Mouse (Mus musculus): Measurements from ENCODE around the gene Cracr2b. TPM values are rescaled to one million over a fixed set of nuclear protein-coding genes. Genes with fewer than 3 reads are reported as not detected.

Cracr2b gene
- polyA plus RNA-seq (2015; fragmentation: Nextera tagmentation; extraction: Ambion mirVana) = 9.8 and 10.0 TPM in 2 replicates

DNA sequence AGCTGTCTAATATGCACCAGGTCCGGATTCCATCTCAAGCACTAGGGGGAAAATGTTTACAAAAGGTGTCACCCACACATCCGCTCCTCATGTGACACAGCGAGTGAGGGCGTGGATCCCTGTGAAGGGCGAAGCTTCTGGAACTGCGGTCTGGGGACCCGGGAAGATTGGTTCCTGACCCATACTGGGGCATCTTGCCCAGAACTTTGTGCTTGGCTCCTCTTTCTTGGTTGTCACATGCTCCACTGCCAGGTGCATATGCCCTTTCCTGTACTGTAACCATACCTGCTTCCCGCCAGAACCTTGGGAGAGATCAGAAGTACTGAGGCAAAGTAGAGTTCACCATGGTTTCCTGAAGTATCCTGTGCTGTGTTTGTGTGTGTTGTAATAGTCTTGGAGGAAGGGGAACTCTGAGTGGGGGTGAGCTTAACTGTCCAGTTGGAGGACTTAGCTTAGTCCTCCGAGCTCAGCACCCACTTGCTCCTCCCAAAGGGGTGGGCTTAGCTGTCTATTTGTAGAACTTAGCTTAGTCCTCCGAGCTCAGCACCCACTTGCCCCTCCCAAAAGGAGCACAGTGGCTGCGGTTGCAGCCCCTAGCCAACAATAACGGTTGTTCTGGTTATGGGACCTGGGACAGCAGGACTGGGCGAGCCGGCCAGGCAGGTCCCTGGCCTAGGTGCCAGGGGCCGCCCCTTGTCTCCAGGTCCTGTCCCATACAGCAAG is at the start of gene Cracr2b:
Cracr2b (plus strand) TSS at position 704 of the 723 bp plus-strand sequence.

DNA sequence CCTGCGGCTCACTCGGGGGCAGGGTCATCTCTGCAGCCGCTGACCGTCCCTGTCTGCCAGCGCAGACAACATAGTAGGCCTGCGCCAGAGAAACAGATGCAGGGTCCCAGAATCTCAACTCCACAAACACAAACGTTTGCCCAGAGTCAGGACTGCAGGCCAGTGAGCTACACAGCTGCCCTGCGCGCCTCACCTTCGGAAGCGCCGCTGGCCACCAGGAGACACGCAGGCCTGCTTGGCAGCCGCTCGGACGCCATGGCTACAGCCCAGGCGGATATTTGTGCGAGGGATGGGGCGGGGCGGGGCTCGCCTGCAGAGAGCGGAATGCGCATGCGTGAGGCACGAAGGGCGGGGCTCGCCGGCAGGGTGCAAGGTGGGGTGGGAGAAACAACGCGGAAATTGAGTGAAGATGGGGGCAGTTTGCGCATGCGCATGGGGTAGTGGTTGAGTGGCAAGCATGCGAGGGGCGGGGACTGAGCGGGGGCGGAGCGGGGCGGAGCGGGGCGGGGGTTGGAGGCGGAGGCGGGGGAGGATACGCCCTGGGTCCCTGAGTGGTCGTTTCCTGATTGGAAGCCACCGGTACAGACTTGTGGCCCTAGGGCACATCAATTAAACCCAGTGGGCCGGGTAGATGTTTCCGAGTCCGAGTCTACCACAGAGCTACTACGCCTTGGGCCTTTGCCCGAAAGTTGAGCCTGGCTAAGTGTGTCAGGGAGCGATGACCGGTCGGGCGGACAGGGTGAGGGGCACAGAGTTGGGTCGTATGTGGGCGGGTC is 46.9 kb upstream of the Cracr2b start, which contains the start of gene Gatd1:
Gatd1 (minus strand) TSS at position 328 of the 776 bp plus-strand sequence.

DNA sequence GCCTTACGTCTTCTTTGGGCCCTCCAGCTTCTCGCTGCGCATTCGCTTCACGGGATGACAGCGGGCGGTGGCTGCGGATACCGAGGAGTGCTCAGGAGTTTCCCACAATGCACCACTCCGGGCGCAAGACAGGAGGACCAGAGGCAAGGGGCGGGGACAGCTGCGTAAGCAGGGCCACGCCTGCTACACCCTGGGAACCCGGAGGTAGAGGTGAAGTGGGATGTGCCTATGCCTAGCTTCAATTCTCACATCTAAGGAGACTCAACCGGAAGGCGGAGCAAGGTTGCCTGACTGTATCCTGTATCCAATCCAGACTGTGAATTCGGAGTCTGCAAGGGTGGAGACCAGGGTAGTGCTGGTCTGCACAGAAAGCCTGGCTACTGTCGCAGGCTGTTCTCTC is 31.6 kb upstream of the Cracr2b start, which contains the start of gene Cend1:
Cend1 (minus strand) TSS at position 182 of the 400 bp plus-strand sequence.

DNA sequence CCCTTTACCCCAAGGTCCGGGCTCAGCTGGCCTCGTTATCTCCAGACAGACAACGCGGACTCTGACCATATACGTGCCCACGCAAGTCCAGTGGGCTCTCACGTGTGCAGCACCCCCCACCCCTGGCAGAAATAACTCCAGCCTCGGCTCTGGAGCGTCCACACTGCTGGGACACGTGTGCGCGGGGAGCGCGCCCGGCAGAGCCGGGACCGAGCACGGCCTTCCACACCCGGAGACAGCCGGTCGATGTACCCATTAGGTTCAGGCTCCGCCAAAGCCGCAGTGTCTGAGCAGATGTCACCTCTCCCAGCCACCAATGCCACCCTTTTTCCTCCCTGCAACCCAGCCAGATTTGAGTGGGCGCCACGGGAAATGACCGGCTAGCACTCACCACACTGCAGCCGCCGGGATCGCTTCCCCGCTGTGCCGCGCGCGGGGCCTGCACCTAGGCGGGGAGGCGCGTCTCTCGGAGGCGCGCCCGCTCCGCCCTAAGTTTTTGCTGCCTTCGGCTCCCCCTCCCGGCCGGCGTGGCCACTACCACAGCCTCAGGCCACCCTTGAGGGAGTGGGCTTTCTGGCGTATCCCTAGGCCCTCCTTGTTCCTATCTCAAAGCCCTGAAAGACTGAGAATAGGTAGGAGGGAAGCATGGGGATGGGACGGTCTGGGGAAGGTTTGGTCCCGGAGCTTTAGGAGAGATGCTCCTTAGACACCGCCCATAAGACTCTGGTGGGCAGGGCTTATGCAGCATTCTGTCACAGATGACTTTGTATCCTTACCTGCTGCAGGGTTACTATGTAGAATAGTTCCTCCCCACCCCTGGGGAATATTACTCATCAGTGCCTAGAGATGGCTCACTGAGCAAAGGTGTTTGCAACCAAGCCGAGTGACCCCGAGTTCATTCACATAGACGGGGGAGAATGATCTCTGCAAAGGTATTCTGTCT is 23.4 kb upstream of the Cracr2b start, which contains the start of gene Slc25a22:
Slc25a22 (minus strand) TSS at position 715 of the 943 bp plus-strand sequence.

DNA sequence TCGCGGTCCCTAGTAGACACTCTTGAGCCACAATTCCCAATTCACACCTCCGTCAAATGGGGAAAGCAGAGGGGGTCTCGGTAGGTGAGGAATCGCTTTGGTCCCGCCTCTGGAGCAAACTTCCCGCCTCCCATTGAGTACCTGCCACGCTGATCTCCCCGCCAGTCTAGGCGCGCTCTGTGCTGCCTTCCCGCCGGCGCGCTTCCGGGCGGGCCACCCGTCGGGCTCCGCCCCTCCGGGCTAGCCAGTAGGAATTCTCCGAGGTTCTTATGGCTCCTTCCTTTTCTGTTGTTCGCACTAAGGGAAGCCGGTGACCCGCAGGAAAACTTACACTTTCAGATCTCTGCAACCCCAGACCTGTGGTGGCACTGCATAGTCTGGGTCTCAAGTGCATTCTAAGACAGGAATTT is 17.1 kb upstream of the Cracr2b start, which contains the start of gene Pidd1:
Pidd1 (minus strand) TSS at position 198 of the 410 bp plus-strand sequence.

DNA sequence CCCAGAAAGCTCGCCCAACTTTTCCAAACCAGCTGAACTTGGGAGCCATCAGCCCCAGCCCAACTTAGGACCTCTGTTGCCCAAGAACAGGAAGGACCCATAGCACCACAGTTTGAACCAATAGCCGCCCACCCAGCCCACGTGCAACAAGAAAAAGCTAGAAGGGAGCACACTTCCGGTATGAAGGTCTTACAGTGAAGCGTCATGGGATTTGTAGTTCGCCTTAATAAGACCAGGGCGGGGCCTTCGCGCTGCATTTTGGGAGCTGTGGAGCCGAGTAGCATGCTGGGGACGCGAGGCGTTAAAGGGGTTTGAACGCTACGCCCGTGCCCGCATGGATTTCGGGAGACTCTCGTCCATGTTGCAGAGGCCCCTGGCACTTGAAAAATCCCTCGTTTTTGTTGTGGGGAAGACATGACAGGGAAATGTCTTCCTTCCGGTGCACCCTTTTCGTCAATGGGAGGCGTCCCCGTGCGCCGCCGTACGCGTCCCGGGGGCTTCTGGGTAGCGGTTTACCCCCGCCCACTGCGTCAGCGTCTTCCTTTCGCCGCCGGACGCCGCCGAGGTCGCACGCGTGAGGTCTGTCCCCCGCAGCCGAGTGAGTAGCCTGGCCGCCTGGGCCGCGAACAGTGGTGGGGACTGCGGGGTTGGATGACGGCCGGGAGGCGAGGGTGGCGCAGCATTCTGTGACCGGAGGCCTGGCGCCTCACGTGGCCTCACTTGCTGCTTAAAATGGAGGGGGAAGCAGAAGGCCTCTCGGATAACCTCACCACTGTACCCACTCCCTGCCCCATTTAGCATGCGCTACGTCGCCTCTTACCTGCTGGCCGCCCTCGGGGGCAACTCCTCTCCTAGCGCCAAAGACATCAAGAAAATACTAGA is 13.5 kb upstream of the Cracr2b start, which contains the start of gene Rplp2:
Rplp2 (plus strand) TSS at position 261 of the 882 bp plus-strand sequence.

DNA sequence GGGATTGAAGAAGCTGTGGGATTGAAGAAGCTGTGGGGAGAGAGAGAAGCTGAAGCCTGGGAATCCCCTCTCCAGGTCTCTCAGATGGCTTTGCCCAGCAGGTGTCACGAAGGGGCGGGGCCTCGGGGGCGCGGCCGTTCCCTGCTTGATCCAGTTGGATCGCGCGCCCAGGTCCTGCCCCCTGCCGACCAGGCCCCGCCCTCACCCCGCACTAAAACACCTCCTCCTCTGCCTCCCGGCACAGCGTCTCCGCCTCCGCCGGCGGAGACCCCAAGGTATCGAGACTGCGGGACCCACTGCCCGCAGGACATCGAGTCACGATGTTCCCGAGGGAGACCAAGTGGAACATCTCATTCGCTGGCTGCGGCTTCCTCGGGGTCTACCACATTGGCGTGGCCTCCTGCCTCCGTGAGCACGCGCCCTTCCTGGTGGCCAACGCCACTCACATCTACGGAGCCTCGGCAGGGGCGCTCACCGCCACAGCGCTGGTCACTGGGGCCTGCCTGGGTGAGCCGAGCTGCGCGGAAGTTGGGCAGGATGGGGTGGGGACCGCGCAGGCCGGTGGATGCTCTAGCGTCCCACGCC is 5.8 kb upstream of the Cracr2b start, which contains the start of gene Pnpla2:
Pnpla2 (plus strand) TSS at position 232 of the 585 bp plus-strand sequence.

DNA sequence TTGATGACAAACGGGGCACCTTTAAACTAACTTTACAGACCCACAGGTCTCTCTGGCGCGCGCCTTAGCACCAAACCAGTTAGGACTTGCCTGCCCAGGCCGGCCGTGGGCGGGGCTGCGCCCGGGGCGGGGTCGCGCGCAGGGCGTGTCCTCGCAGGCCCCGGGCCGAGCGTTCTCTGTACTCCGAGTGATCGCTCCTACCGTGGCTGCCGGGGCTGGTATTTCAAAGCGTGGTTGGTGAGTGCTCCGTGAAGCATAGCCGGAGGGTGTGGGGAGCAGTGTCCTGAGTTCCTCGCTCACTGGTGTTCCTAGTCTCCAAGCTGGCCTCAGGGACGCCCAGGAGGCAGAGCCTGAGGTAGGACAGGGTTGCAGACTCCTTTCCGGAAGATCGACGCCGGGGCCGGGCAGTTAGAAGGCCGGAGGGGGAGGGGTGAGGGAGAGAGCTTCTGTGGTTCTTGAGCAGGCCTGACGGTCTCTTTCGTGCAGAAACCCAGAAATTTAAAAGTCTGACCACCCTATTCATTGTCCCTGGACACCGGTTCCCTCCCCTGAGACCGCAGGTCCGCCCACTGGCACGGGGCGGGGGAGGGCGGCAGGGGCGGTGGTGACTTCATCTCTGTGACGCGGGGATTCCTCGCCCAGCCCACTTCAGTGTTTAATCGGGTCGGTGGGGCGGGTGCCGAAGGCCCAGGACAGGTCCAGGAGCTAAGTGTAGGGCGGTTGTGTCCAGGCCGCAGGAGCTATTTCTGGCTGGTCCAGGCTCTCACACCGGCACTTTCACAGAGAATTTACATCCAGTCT is 6.5 kb downstream of the Cracr2b start, which contains the start of gene Cd151:
Cd151 (plus strand) TSS at position 163 of the 801 bp plus-strand sequence.

DNA sequence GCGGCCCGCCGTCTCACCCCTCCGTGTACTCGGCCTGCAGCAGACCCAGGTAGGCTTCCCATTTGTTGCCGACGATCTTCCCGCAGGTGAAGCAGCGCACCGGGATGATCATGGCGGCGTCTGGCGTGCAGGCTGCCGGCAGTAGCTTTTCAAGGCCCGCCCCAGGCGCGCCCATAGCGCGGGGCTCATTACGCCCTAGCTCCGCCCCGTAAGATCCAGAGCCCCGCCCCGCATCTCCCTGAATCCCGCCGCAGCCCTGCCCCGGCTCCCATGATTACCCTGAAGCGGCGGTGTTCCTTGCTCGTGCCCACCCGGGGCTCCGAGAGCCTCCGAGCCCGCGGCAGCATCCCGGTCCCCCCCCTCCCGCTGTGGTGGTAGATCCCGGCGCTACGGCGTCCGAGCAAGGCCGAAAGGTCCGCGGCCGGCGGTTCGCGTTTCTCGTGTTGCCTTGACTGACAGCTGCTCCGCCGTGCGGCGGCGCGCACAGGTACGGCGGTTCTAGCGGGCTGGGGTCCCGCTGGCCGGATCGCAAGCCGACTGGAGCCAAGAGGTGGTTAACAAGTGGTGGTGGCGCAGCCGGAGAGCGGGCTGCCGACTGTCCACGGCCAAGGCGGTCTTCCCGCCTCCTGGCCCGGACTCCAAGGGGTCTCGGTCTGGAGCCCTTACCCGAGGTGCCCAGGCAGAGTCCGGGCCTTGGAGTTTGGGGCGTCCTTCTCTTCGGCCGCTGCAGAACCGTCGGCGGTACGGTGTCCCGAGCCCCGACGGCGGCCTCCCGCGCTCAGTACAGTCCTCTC is 14.3 kb downstream of the Cracr2b start, which contains the start of the genes Polr2l and Tspan4:
Polr2l (minus strand) TSS at position 122 of the 794 bp plus-strand sequence.
Tspan4 (plus strand) TSS at position 230 of the 794 bp plus-strand sequence.

Other genes starting within 250 kb of the Cracr2b start
- 1.4 and 1.7 TPM in 2 replicates for gene Lmntd2, start 247.0 kb upstream of the Cracr2b start, polyA plus RNA-seq (2015; fragmentation: Nextera tagmentation; extraction: Ambion mirVana)
- 72.5 and 76.7 TPM in 2 replicates for gene Rassf7, start 245.2 kb upstream of the Cracr2b start, polyA plus RNA-seq (2015; fragmentation: Nextera tagmentation; extraction: Ambion mirVana)
- 27.5 and 28.3 TPM in 2 replicates for gene Phrf1, start 232.3 kb upstream of the Cracr2b start, polyA plus RNA-seq (2015; fragmentation: Nextera tagmentation; extraction: Ambion mirVana)
- gene Irf7, start 194.6 kb upstream of the Cracr2b start, polyA plus RNA-seq (2015; fragmentation: Nextera tagmentation; extraction: Ambion mirVana) = 11.5 and 15.7 TPM in 2 replicates
- gene Cdhr5, start 184.3 kb upstream of the Cracr2b start, polyA plus RNA-seq (2015; fragmentation: Nextera tagmentation; extraction: Ambion mirVana) = 0.06 TPM in 1 of 2 replicates, not detected in the other
- 3.3 and 5.1 TPM in 2 replicates for gene Sct, start 182.0 kb upstream of the Cracr2b start, polyA plus RNA-seq (2015; fragmentation: Nextera tagmentation; extraction: Ambion mirVana)
- 0.31 and 0.36 TPM in 2 replicates for gene Drd4, start 169.1 kb upstream of the Cracr2b start, polyA plus RNA-seq (2015; fragmentation: Nextera tagmentation; extraction: Ambion mirVana)
- 30.4 and 32.7 TPM in 2 replicates for gene Deaf1, start 133.4 kb upstream of the Cracr2b start, polyA plus RNA-seq (2015; fragmentation: Nextera tagmentation; extraction: Ambion mirVana)
- gene Tmem80, start 133.4 kb upstream of the Cracr2b start, polyA plus RNA-seq (2015; fragmentation: Nextera tagmentation; extraction: Ambion mirVana) = 22.8 and 26.0 TPM in 2 replicates
- gene Eps8l2, start 122.2 kb upstream of the Cracr2b start, polyA plus RNA-seq (2015; fragmentation: Nextera tagmentation; extraction: Ambion mirVana) = 31.7 and 35.1 TPM in 2 replicates
- 316 and 327 TPM in 2 replicates for gene Taldo1, start 68.9 kb upstream of the Cracr2b start, polyA plus RNA-seq (2015; fragmentation: Nextera tagmentation; extraction: Ambion mirVana)
- gene Gatd1, start 47.0 kb upstream of the Cracr2b start, polyA plus RNA-seq (2015; fragmentation: Nextera tagmentation; extraction: Ambion mirVana) = 29.3 and 32.7 TPM in 2 replicates
- gene Cend1, start 31.6 kb upstream of the Cracr2b start, polyA plus RNA-seq (2015; fragmentation: Nextera tagmentation; extraction: Ambion mirVana) = 1.6 and 2.1 TPM in 2 replicates
- 12.2 and 14.8 TPM in 2 replicates for gene Slc25a22, start 23.2 kb upstream of the Cracr2b start, polyA plus RNA-seq (2015; fragmentation: Nextera tagmentation; extraction: Ambion mirVana)
- 2.6 and 3.3 TPM in 2 replicates for gene Pidd1, start 17.1 kb upstream of the Cracr2b start, polyA plus RNA-seq (2015; fragmentation: Nextera tagmentation; extraction: Ambion mirVana)
- 916 and 931 TPM in 2 replicates for gene Rplp2, start 13.7 kb upstream of the Cracr2b start, polyA plus RNA-seq (2015; fragmentation: Nextera tagmentation; extraction: Ambion mirVana)
- gene Pnpla2, start 5.9 kb upstream of the Cracr2b start, polyA plus RNA-seq (2015; fragmentation: Nextera tagmentation; extraction: Ambion mirVana) = 57.6 and 61.7 TPM in 2 replicates
- gene Cd151, start 6.3 kb downstream of the Cracr2b start, polyA plus RNA-seq (2015; fragmentation: Nextera tagmentation; extraction: Ambion mirVana) = 36.5 and 40.4 TPM in 2 replicates
- gene Polr2l, start 14.0 kb downstream of the Cracr2b start, polyA plus RNA-seq (2015; fragmentation: Nextera tagmentation; extraction: Ambion mirVana) = 49.9 and 56.6 TPM in 2 replicates
- 120 and 142 TPM in 2 replicates for gene Tspan4, start 14.1 kb downstream of the Cracr2b start, polyA plus RNA-seq (2015; fragmentation: Nextera tagmentation; extraction: Ambion mirVana)
- 20.8 and 21.2 TPM in 2 replicates for gene Chid1, start 78.8 kb downstream of the Cracr2b start, polyA plus RNA-seq (2015; fragmentation: Nextera tagmentation; extraction: Ambion mirVana)
- gene Ap2a2, start 101.1 kb downstream of the Cracr2b start, polyA plus RNA-seq (2015; fragmentation: Nextera tagmentation; extraction: Ambion mirVana) = 49.7 and 53.0 TPM in 2 replicates
- gene Muc6, start 194.2 kb downstream of the Cracr2b start, polyA plus RNA-seq (2015; fragmentation: Nextera tagmentation; extraction: Ambion mirVana) = 0.12 and 0.13 TPM in 2 replicates
- 0.29 and 0.60 TPM in 2 replicates for gene Muc2, start 229.2 kb downstream of the Cracr2b start, polyA plus RNA-seq (2015; fragmentation: Nextera tagmentation; extraction: Ambion mirVana)